Mouse (Mus musculus) hindbrain, postnatal 0 days (tissue): ENCODE data around the gene Rab25. TPM values are rescaled to one million over a fixed set of nuclear protein-coding genes. Genes with fewer than 3 reads are reported as not detected.

Experiments used
- ATAC-seq: fragments of 200-750 bp; cut with Nextera tagmentation; 2 replicates; pipeline ENCODE4 v1.8.0; 2017; ENCODE audit warnings: mild to moderate bottlenecking, moderate TSS enrichment, moderate library complexity
- DNase-seq: peaks from one replicate; pipeline ENCODE4 v3.0.0-alpha.2; 2015; ENCODE audit warnings: low spot score
- H3K27ac ChIP-seq: fragments of 300-500 bp; sonication (generic); 2 replicates; pipeline ENCODE4 v1.5.1; 2014; ENCODE audit warnings: mild to moderate bottlenecking
- H3K27me3 ChIP-seq: fragments of 300-500 bp; sonication (generic); 2 replicates; pipeline ENCODE4 v1.6.1; 2014; ENCODE audit warnings: low read length, mixed read lengths; ENCODE audit not compliant: insufficient read depth
- H3K36me3 ChIP-seq: fragments of 300-500 bp; sonication (generic); 2 replicates; pipeline ENCODE4 v1.6.1; 2014; ENCODE audit warnings: low read length, mixed read lengths; ENCODE audit not compliant: insufficient read depth
- H3K4me1 ChIP-seq: fragments of 300-500 bp; sonication (generic); 2 replicates; pipeline ENCODE4 v1.6.1; 2014; ENCODE audit warnings: antibody characterized with exemption, low read length, mixed read lengths; ENCODE audit not compliant: insufficient read depth
- H3K4me2 ChIP-seq: fragments of 300-500 bp; sonication (generic); 2 replicates; pipeline ENCODE4 v1.6.1; 2014; ENCODE audit warnings: low read depth, mild to moderate bottlenecking, low read length, moderate library complexity, mixed read lengths
- H3K4me3 ChIP-seq: fragments of 300-500 bp; sonication (generic); 2 replicates; pipeline ENCODE4 v1.5.1; 2014; ENCODE audit warnings: low read length
- H3K9ac ChIP-seq: fragments of 300-500 bp; sonication (generic); replicated peaks from 2 replicates; pipeline ENCODE4 v1.6.1; 2014; ENCODE audit warnings: mild to moderate bottlenecking, low read length, moderate library complexity, mixed read lengths
- H3K9me3 ChIP-seq: fragments of 300-500 bp; sonication (generic); 2 replicates; pipeline ENCODE4 v1.6.1; 2016; ENCODE audit warnings: low read length, mixed read lengths
- CTCF ChIP-seq: IDR thresholded peaks from 2 replicates; pipeline ENCODE4 v1.5.1; 2016; ENCODE audit warnings: antibody characterized with exemption, control low read depth, low read depth
- WGBS: fragments of 180-500 bp; shearing (Covaris S2); extraction: QIAGEN DNeasy Blood & Tissue Kit; methylation state at CpG from one replicate; pipeline ENCODE4 v1.1.7; 2014; 5-methylcytosine and 5-hydroxymethylcytosine counted together
- polyA plus RNA-seq: library from polyadenylated mRNA; unstranded; fragments of >200 nt; fragmentation: Nextera tagmentation; extraction: Ambion mirVana; gene quantifications from 2 replicates; pipeline ENCODE4 v1.2.1, GENCODE M21; 2015
- total RNA-seq: library from RNA; depleted of rRNA; stranded (reverse); fragments of >200 nt; gene quantifications from 2 replicates; pipeline ENCODE4 v1.2.3, GENCODE M21; 2014

The Rab25 gene
- total and polyA plus RNA-seq, 2 experiments from 2014 or later = 1.3 TPM; not detected in 1

DNA sequence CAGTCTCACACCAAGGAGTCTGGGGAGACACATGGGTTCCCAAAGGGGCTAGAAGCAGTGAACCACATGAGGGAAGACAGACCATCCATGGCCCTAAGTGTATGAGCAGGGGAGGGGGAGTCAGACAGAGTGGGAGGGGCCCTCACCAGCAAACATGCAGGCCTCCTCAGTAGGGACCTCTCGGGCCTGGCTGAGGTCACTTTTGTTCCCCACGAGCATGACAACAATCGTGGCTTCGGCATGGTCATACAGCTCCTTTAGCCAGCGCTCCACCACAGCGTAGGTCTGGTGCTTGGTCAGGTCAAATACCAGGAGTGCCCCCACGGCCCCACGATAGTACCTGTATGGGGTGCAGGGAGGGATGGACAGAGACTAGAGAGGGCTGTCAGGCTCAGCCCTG is 4.9 kb downstream of the Rab25 start:
- Histone ChIP-seq H3K9me3 (no peaks in the 10 kb centered on the region), H3K27ac (0 out of 2 replicates have a peak overlapping the region, but pooled peaks have one; percentile 76), H3K4me2 (no peak overlapping the region), H3K9ac (no peak overlapping the region), H3K36me3 (0 out of 2 replicates have a peak, but pooled peaks cover 10% of the 10 kb centered on the region), H3K4me3 (no peak overlapping the region), H3K4me1 (peaks cover 8% of the 10 kb centered on the region), H3K27me3 (no peaks in the 10 kb centered on the region)
- DNase-seq (no peak), ATAC-seq (no peak)
- 81% methylated on average over 8 of the region's 8 CpGs for WGBS
- TF ChIP-seq CTCF = no peak

DNA sequence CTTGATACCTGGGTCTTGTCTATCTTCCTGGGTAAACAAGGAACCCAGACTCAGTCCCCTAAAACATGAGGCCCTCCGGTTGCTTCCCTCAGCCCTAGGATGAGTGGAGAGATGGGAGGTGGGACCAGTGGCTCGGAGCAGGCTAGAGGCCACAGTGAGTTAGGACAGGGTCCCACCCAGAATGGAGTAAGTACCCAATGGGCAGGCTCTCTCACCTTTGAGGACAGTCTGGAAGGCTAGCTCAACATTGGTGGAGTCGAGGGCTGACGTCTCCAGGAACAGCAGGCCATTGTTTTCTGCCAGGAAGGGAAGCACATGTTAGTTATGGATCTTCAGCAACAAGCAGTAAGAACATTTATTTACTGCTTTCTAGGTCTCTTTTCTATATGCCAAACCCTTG is 5.6 kb downstream of the Rab25 start:
- peak overlapping the region; percentile 76 for H3K27ac ChIP-seq

DNA sequence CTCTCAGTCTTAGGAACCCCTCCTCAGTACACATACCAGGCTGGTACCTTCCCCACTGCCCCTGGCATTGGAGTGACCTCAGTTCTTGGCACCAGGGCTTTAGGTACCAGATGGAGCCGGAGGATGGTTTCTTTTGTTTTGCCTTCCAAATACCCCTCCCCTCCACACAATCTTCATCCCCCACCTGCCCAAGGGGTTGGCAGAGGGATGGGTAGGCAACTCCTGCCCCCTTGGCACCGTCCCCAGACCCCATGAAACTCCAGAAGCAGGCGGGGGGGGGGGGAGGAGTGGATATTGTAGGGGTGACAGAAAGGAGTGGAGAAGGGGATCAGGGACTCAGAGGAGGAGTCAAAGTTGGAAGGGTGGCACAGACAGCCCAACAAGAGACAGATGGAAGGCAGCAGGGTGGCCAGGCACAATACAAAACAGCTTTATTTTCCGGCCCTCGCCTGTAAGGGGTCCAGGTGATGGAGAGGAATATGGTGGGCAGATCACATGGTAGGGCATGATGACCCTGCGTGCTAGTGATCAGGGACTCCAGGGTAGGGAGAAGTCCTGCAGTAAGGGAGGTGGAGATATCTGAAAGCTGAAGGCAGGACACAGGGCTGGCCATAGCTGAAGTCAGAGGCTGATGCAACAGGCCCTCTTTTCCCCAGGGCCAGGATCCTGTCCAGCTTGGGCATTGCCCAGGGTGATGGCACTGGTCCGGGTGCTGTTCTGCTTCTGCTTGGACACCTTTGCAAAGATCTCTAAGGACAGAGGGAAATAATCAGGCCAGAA is 6.3 kb downstream of the Rab25 start:
- Histone ChIP-seq H3K9me3 (no peaks in the 10 kb centered on the region), H3K4me3 (no peak overlapping the region), H3K36me3 (peaks cover 21% of the 10 kb centered on the region), H3K4me2 (no peak overlapping the region), H3K27ac (peak overlapping the region; percentile 76), H3K9ac (no peak overlapping the region), H3K27me3 (no peaks in the 10 kb centered on the region), H3K4me1 (peaks cover 11% of the 10 kb centered on the region)
- peak; percentile 81 for DNase-seq
- WGBS = 44% methylated on average over 6 of the region's 7 CpGs
- no peak for TF ChIP-seq CTCF
- peak; percentile 67 for ATAC-seq

More for the DNA sequence above, 5.6 kb downstream of the Rab25 start:
- Histone ChIP-seq H3K4me2 (no peak overlapping the region), H3K4me1 (peaks cover 8% of the 10 kb centered on the region), H3K4me3 (no peak overlapping the region), H3K27me3 (no peaks in the 10 kb centered on the region), H3K9ac (no peak overlapping the region), H3K36me3 (peaks cover 14% of the 10 kb centered on the region), H3K9me3 (no peaks in the 10 kb centered on the region)
- ATAC-seq = no peak
- DNase-seq = no peak
- 69% methylated on average over 4 of the region's 4 CpGs for WGBS
- TF ChIP-seq CTCF = no peak

DNA sequence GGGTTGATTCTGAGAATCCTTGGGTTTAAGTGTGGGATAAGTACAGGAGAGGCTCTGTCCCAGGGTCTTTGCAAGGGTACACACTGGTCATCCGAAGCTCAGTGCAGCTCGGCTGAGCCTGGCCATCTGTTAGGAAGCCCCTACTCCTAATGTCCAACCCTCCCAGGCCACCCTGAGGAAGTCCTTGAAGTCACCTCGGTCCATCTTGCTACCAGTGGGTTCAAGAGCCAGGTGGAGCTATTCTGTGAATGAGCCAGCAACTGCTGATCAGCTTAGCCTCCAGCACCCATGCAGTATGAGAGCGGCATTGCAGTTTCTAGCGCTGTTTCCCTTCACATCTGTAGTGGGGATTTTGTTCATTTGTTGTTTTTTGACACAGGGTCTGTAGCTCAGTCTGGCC is 8.0 kb downstream of the Rab25 start:
- ATAC-seq (no peak), DNase-seq (peak; percentile 53)
- H3K4me3 ChIP-seq = no peak overlapping the region
- H3K4me2 ChIP-seq = no peak overlapping the region
- no peaks in the 10 kb centered on the region for H3K9me3 ChIP-seq
- TF ChIP-seq CTCF = peak; percentile 38
- peaks cover 24% of the 10 kb centered on the region for H3K36me3 ChIP-seq
- 0 out of 2 replicates have a peak overlapping the region, but pooled peaks have one; percentile 28 for H3K9ac ChIP-seq
- H3K4me1 ChIP-seq = peaks cover 26% of the 10 kb centered on the region
- peak overlapping the region; percentile 68 for H3K27ac ChIP-seq
- WGBS = 60% methylated on average over 5 of the region's 5 CpGs
- H3K27me3 ChIP-seq = no peaks in the 10 kb centered on the region

DNA sequence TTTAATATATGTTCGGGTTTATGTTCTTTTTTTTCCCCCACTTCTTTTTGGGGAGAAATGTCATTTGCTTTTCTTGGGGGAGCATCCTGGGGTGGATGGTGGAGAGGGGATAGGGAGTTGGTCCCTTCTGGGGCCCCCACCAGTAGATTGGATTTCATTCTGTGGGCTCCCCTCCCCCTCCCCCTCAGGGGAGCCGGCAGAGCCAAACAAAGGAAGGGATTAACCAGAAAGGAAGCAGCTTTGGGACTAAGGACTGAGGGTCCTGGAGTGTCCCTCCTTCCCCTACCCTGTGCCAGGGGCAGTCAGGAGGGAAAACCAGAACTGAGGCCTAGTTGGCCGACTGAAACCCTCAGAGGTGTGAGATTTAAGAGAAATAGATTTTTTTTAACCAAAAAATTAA is 8.7 kb downstream of the Rab25 start:
- ATAC-seq = no peak
- peaks cover 24% of the 10 kb centered on the region for H3K36me3 ChIP-seq
- H3K9ac ChIP-seq = no peak overlapping the region
- DNase-seq = peak; percentile 46
- no peak for TF ChIP-seq CTCF
- H3K27ac ChIP-seq = peak overlapping the region; percentile 68; the same call in 1 of the 2 replicates
- H3K4me2 ChIP-seq = no peak overlapping the region
- H3K9me3 ChIP-seq = no peaks in the 10 kb centered on the region
- no peak overlapping the region for H3K4me3 ChIP-seq
- no peaks in the 10 kb centered on the region for H3K27me3 ChIP-seq
- WGBS = 9% methylated on average over 3 of the region's 3 CpGs
- peaks cover 33% of the 10 kb centered on the region for H3K4me1 ChIP-seq

DNA sequence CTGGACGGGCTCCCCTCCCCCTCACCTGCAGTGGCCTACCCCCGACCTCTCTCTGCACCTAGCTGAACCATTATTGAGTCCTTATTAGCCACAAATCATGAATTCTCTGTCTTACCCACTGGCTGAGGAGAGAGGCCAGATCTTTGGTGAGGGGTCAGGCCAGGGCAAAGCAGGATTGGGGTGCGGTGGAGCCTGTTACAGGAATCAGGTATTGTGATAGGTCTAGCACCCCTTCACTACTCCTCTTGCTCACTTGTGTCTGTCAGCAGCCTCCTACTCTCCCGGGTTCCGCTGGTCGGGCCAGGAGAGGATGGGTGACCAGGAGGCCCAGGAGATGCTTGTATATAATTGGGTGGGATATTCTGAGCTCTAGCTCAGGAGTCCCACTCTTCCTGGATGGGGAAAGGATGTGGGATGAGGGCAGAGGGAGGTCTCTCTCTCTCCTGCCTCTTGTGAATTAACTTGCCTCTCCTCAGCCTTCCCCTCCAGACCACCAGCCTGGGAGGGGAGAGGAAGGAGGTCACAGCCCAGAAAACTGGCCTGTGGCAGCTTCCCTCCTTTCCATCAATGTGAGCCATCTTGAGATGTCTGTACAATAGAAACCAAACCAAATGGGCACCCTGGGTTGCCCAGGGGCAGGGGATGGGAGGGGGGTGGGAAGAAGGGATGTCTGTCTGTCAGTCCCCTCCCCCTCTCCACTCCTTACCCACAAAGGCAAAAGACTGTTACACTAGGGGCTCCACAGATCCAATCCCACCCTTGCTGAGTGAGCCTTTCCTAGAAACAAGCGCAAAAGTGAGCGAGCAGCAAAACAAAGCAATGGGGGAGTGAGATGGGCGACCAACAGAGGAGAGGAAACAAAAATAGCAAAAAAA is 9.6 kb downstream of the Rab25 start:
- DNase-seq (no peak), ATAC-seq (no peak)
- Histone ChIP-seq H3K4me2 (no peak overlapping the region), H3K4me3 (no peak overlapping the region), H3K4me1 (peaks cover 36% of the 10 kb centered on the region), H3K36me3 (peaks cover 24% of the 10 kb centered on the region), H3K27me3 (no peaks in the 10 kb centered on the region), H3K27ac (peak overlapping the region; percentile 34; the same call in 1 of the 2 replicates), H3K9me3 (no peaks in the 10 kb centered on the region), H3K9ac (no peak overlapping the region)
- TF ChIP-seq CTCF = no peak
- 25% methylated on average over 9 of the region's 9 CpGs for WGBS
